Mouse (Mus musculus) megakaryocyte, embryonic 14.5 days (primary cell): ENCODE data around the gene Myo1d. TPM values are rescaled to one million over a fixed set of nuclear protein-coding genes. Genes with fewer than 3 reads are reported as not detected.
A peak's percentile ranks its signal among the peaks of the same experiment; 100 is the strongest.

Experiments
- H3K27me3 ChIP-seq: replicated peaks from 2 replicates; pipeline ENCODE3; 2012; ENCODE audit warnings: inconsistent platforms
- H3K36me3 ChIP-seq: replicated peaks from 2 replicates; pipeline ENCODE3; 2012; ENCODE audit warnings: low read length, inconsistent platforms, mixed read lengths
- H3K4me1 ChIP-seq: 2 replicates; pipeline ENCODE4 v1.6.1; 2012; ENCODE audit warnings: inconsistent platforms
- H3K4me3 ChIP-seq: replicated peaks from 2 replicates; pipeline ENCODE3; 2012; ENCODE audit warnings: moderate library complexity, mild to moderate bottlenecking, inconsistent platforms
- H3K9me3 ChIP-seq: 2 replicates; pipeline ENCODE4 v1.6.1; 2012; ENCODE audit warnings: inconsistent platforms
- FLI1 ChIP-seq: IDR thresholded peaks from 2 replicates; pipeline ENCODE4 v1.6.1; 2012; ENCODE audit warnings: low read length, inconsistent platforms, mixed read lengths
- GATA1 ChIP-seq: IDR thresholded peaks from 3 replicates; pipeline ENCODE4 v1.6.1; 2012; ENCODE audit warnings: mixed read lengths, low read length, inconsistent platforms, borderline replicate concordance
- polyA plus RNA-seq: library from polyadenylated mRNA; stranded (reverse); fragments of >175 nt; gene quantifications from 2 replicates; pipeline ENCODE4 v1.2.3, GENCODE M21; 2012; ENCODE audit warnings: low replicate concordance; ENCODE audit not compliant: insufficient read depth

The Myo1d gene
- polyA plus RNA-seq, 1 experiment, result 1.1 TPM

DNA sequence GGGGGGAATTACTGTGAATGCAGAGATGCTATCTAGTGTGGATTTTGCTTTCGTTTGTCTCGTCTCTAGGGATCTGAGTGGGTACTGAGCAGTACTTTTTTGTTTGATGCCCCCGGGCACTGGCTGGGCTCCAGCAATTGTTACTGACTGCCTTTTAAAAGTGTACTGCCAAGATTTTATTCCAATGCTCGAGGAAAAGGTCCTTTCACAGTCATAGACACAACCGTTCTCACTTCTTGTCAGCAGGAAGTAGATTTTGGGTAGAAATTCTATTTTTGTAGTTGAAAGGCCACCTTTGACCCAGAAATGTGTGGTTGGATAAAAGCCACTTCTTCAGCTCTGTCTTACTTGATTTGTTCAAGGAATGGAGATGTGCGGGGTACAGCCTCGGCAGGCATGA, 266.0 kb downstream of the Myo1d start:
- H3K27me3 ChIP-seq, result peaks cover 28% of the 10 kb centered on the region
- no peaks in the 10 kb centered on the region for H3K9me3 ChIP-seq
- no peak overlapping the region for H3K4me3 ChIP-seq
- peaks cover 47% of the 10 kb centered on the region for H3K4me1 ChIP-seq
- no peaks in the 10 kb centered on the region for H3K36me3 ChIP-seq
- no peak for TF ChIP-seq FLI1
- TF ChIP-seq GATA1, result no peak

DNA sequence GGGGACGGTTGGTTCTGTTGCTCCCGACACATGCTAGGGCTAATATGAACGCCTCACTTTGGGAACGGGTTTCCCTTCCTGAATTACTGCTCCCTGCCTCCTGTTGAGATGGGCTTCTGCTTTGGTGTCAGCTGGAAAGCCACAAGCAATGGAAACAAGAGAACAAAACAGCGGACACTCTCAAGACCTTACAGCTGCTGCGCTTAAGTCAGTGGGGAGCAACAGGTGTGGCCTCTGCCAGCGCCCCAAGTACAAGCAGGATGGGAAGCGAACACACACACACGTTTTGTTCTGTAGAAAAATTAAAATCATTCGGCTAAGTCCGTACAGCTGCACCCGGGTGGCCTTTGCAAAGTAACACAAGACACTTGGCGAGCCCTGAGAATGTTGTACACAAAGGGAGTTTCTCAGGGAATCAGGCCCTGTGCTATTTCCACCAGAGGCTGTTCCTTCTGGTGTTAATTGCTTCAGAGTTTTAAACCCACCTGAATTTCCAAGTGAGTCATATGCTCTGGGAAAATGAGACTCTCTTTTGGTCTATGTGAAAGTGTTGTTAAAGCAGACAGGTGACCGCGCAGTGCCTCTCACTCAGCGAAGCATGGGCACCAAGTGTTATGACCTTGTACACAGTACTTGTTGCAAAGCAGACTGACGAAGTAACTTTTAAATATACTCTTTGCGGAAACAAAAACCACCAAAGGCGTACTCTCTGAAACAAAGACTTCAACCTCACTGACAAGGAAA, 267.3 kb downstream of the Myo1d start:
- Histone ChIP-seq H3K9me3 (no peaks in the 10 kb centered on the region), H3K4me3 (no peak overlapping the region), H3K36me3 (no peaks in the 10 kb centered on the region), H3K27me3 (peaks cover 25% of the 10 kb centered on the region), H3K4me1 (peaks cover 56% of the 10 kb centered on the region)
- TF ChIP-seq FLI1 (no peak), GATA1 (no peak)

DNA sequence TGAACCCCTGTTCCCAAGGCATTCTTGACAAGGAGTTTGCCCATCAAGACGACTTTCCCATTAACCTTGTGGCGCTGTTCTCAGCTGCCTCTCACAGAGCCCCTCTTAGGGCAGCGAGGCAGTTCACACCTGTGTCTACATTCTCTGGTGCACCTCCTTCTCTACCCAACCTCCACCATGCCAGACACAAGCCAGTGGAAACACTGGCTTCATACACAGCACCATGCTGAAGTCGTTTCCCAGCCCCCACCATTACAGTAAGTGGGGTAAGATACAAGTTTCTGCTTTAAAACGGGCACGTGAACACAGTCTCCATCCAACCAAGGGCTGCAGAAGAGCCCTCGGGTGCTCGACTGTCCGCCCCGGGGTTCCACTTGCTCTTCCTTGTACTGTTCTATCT, 269.7 kb downstream of the Myo1d start:
- Histone ChIP-seq H3K4me3 (no peak overlapping the region), H3K4me1 (peaks cover 66% of the 10 kb centered on the region), H3K36me3 (no peaks in the 10 kb centered on the region), H3K9me3 (peaks cover 3% of the 10 kb centered on the region; the same call in 1 of the 2 replicates), H3K27me3 (peaks cover 21% of the 10 kb centered on the region)
- TF ChIP-seq FLI1 (no peak), GATA1 (no peak)

DNA sequence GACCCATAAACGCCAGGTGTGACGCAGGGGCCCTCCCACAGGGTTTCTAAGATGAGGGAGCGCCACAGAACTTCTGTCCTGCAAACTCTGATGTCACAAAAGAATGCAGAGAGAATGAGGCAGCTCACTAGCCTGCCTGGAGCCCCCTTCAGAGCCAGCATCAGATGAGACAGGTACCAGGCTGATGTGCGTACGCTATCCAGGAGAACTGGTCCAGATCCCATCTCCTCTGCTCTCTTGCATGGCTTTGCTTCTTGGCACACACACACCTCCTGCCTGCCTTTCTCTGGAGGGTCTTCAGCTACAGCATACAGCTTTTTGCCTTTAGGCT, 270.7 kb downstream of the Myo1d start:
- peaks cover 73% of the 10 kb centered on the region for H3K4me1 ChIP-seq
- H3K4me3 ChIP-seq, result peak overlapping the region; percentile 85
- peaks cover 3% of the 10 kb centered on the region; the same call in 1 of the 2 replicates for H3K9me3 ChIP-seq
- H3K27me3 ChIP-seq, result peaks cover 24% of the 10 kb centered on the region
- TF ChIP-seq GATA1 (no peak), FLI1 (no peak)
- H3K36me3 ChIP-seq, result no peaks in the 10 kb centered on the region

DNA sequence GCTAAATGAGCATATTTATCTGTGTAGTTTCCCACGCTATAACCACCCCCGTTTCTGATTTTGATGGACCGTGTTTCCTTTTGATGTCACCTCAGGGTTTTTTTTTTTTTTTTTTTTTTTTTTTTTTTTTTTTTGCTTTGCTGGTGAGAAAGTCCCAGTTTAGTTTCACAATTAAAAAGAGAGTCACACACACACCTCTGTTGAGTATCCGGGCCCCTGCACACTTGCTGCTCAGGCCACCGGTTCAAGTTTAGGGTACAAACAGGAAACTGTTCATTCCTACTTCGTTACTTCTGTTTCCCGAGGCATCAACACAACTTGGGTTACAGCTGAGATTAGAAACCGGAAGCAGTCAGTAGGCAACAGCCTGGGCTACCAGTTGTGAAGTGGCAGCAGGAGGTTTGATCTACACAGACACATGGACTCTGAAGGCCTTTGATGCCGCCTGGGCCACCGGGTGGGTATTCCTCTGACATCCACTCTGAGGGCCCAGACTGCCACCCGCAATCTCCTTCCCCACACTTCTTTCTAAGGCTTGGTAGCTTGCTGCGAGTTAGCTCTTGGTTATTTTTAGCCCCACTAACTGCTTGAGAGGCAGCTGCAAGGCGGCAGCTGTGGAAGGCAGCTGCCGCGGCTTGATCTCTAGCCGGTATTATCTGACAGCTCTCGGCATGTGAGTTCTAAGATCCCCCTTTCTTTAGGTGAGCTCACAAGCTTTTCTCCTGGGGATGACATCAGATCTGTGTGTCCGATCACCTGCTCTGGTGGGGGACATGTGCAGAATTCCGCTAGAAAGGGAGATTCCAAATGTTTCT, 271.3 kb downstream of the Myo1d start:
- TF ChIP-seq GATA1 (no peak), FLI1 (no peak)
- peaks cover 73% of the 10 kb centered on the region for H3K4me1 ChIP-seq
- peak overlapping the region; percentile 85 for H3K4me3 ChIP-seq
- H3K27me3 ChIP-seq, result peaks cover 30% of the 10 kb centered on the region
- H3K36me3 ChIP-seq, result no peaks in the 10 kb centered on the region
- H3K9me3 ChIP-seq, result peaks cover 3% of the 10 kb centered on the region; the same call in 1 of the 2 replicates

DNA sequence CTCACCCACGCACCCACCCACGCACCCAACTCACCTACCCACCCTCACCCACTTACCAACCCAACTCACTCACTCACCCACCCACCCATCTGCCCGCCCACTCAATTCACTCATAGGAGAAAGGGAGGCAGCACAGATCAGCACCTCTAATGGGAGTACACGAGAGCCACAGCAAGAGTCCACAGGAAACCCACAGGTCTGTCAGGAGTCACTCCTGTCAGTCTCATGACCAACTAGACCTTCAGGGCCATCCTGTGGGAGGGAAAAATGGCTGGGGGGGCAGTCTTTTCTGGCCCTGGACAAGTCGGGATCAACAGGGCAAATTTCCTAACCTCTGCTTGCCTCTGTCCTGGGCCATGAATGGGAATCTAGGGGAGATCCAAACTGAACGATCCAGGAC, 272.0 kb downstream of the Myo1d start:
- peaks cover 36% of the 10 kb centered on the region for H3K27me3 ChIP-seq
- no peaks in the 10 kb centered on the region for H3K36me3 ChIP-seq
- peaks cover 3% of the 10 kb centered on the region; the same call in 1 of the 2 replicates for H3K9me3 ChIP-seq
- peaks cover 69% of the 10 kb centered on the region for H3K4me1 ChIP-seq
- peak overlapping the region; percentile 76 for H3K4me3 ChIP-seq
- TF ChIP-seq GATA1, result no peak

DNA sequence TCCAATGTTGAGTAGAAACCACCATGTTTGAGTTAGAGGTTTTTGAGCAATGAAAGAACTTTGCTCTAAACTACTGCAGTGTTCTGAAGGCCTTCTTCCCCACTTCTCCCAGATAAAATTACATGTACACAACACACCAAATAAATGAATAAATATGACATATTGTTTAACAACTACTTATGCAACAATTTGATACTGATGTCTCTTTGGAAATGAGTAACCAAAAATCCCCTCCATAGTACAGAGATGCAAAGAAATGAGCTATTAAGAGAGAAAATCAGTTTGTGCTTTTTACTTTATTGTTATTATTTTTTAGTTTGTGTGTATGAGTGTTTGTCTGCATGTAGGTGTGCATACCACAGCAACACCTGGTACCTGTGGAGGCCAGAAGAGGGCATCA, 273.3 kb downstream of the Myo1d start:
- Histone ChIP-seq H3K4me3 (no peak overlapping the region), H3K36me3 (no peaks in the 10 kb centered on the region), H3K4me1 (peaks cover 68% of the 10 kb centered on the region), H3K27me3 (peaks cover 36% of the 10 kb centered on the region), H3K9me3 (peaks cover 3% of the 10 kb centered on the region; the same call in 1 of the 2 replicates)
- TF ChIP-seq FLI1 (no peak), GATA1 (no peak)

DNA sequence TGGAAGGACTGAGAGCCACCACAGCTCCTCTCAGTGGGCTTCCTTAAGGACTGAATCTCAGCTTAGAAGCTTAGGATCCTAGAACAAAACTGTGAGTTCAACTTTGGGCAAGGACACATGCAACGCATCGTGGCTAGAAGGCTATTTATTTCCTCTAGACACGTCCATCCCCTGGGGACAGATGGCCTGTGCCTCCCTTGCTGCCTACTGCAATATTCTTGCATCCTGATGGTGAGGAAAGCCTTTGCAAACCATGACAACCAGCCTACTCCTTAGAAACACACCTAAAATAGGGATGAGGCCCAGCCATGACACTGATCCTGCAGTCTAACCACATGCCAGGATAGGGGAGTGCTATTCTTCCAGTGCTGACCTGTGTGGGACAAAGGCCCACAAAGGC, 274.2 kb downstream of the Myo1d start:
- Histone ChIP-seq H3K27me3 (peaks cover 39% of the 10 kb centered on the region), H3K9me3 (peaks cover 3% of the 10 kb centered on the region; the same call in 1 of the 2 replicates), H3K4me3 (no peak overlapping the region), H3K36me3 (no peaks in the 10 kb centered on the region), H3K4me1 (peaks cover 61% of the 10 kb centered on the region)
- TF ChIP-seq GATA1, result no peak
- no peak for TF ChIP-seq FLI1

DNA sequence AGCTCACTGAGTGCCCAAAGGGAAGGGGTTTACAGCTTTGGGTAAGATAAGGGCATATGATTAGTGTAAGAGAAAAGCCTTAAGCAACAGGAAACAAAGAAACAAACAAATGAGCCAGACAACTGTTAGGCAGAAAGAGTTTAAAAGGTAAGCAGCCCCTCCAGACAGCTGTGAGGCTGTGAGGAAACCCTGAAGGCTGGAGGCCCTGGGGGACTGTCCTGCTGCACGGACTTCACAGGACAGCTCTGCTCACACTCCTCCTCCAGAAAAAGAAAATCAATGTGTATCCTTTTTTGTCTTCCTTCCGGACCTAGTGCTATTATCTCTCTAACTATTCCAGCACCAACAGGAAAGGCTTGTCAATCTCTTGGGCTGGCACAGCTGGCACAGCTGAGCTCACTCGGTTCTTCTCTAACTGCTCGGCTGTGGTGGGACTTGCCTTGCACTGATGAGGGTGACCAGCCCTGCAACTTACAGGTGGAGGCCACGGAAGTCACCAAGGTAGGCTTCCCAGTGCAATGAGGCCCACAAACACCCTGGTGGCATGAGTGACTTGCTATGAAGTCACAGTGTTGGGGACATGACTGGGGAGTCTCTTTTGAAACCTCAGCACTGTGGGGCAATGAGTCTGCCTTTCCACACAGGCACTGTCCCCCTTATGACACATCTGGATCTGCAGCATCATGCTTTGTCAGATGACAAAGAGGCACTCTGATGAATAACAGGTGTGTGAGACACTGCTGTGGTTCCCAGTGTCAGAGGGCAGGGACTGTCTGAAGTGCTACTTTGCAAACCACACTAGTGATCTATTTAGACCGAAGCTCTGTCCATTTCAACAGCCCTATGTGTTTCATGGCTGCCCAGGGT, 275.1 kb downstream of the Myo1d start:
- TF ChIP-seq FLI1, result no peak
- TF ChIP-seq GATA1, result no peak
- Histone ChIP-seq H3K27me3 (peaks cover 36% of the 10 kb centered on the region), H3K36me3 (no peaks in the 10 kb centered on the region), H3K4me3 (peak overlapping the region; percentile 57), H3K4me1 (peaks cover 62% of the 10 kb centered on the region), H3K9me3 (peaks cover 3% of the 10 kb centered on the region; the same call in 1 of the 2 replicates)
